Mouse (Mus musculus): ENCODE results near the gene Parp6. TPM values are rescaled to one million over a fixed set of nuclear protein-coding genes. Genes with fewer than 3 reads are reported as not detected.

Gene Parp6
- polyA plus RNA-seq, 1 experiment from 2014 or later: 46.0 TPM

DNA sequence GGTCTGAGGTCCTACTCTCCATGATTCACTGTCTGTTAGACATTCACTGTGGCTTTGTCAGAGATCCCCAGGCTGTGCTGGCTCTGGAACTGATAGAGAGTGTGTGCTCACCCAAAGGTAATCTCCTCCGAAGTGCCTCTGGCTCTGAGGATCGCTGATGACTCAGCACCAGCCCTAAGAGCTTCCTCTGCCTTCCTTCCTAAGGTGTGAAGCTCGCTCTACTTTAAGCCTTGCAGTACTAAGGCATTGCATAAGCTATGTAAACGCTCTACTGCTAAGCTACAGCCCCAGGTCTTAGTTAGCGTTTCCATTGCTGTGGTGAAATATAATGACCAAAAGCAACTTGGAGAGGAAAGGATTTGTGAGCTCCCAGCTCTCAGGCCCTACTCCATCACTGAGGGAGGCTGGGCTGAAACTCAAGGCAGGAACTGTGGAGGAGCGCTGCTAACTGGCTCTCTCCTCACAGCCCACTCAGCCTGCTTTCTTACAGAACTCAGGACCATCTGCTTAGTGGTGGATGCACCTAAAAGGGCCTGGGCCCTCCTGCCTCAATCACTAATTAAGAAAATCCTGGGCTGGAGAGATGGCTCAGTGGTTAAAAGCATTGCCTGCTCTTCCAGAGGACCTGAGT is 70.4 kb downstream of the Parp6 start:
- Histone ChIP-seq H3K27me3 (no peaks in the 10 kb centered on the region), H3K9me3 (no peaks in the 10 kb centered on the region), H3K4me2 (replicated peaks) (no peak overlapping the region), H3K36me3 (no peaks in the 10 kb centered on the region), H3K9ac (no peak overlapping the region), H3K4me1 (peaks cover 11% of the 10 kb centered on the region; the same call in 1 of the 2 replicates), H3K27ac (no peak overlapping the region), H3K4me3 (no peak overlapping the region)
- ATAC-seq (ENCODE audit: insufficient number of reproducible peaks, insufficient read depth, low FRiP score, low TSS enrichment): no peak
- 41% methylated on average over 6 of the region's 6 CpGs for WGBS

DNA sequence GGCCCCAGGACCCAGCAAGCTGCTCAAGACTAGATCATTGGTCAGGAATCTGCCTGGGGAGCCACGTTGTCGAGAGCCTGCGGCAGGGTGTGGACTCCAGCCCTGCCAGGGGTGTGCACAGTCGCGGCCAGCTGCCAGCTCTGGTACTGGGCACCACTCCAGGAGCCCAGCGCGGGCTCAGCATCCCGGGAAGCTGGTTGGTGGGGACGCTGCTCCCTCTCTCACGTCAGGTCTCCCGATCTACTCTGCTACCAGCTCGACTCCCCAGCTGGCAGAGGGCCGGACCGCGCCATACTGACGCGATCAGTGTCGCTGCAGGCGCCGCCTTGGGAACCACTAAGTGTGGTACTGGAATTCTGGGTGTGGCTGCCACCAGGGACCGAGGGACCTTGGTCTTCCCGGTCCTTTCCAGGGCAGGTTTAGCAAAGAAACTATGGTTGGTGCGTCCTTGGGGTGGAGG is 74.6 kb downstream of the Parp6 start:
- 5% methylated on average over 23 of the region's 23 CpGs for WGBS
- H3K9me3 ChIP-seq: no peaks in the 10 kb centered on the region
- H3K27me3 ChIP-seq: no peaks in the 10 kb centered on the region
- H3K27ac ChIP-seq: no peak overlapping the region
- peak overlapping the region; percentile 51 for H3K4me2 ChIP-seq (replicated peaks)
- peak overlapping the region; percentile 27 for H3K9ac ChIP-seq
- no peaks in the 10 kb centered on the region for H3K36me3 ChIP-seq
- peaks cover 24% of the 10 kb centered on the region for H3K4me1 ChIP-seq
- peak overlapping the region; percentile 18 for H3K4me3 ChIP-seq
- peak; percentile 57 for ATAC-seq (ENCODE audit: insufficient number of reproducible peaks, insufficient read depth, low FRiP score, low TSS enrichment)

DNA sequence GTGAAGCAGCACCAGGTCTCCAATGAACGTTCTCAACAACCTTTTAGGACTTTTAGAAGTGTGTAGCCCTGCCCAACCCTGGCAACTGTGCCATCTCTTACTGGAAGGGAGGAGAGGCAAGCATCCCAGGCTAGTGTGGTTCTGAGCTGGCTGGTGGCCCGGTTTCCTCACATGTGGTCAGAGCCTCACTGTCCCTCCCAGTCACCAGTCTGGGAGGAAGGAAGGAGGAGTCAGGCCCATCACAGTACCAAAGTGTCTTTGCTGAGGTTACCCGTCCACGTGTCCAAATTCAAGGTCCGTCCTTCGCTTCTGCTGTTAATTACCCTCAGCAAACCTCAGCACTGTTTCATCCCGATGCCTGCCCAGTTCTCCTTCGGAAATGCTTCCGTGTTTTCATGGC is 75.1 kb downstream of the Parp6 start:
- Histone ChIP-seq H3K27ac (no peak overlapping the region), H3K4me2 (replicated peaks) (peak overlapping the region; percentile 51), H3K4me1 (peaks cover 24% of the 10 kb centered on the region), H3K4me3 (peak overlapping the region; percentile 18), H3K9me3 (no peaks in the 10 kb centered on the region), H3K9ac (0 out of 2 replicates have a peak overlapping the region, but pooled peaks have one; percentile 27), H3K36me3 (no peaks in the 10 kb centered on the region), H3K27me3 (no peaks in the 10 kb centered on the region)
- peak; percentile 37; the same call in 1 of the 2 replicates for ATAC-seq (ENCODE audit: insufficient number of reproducible peaks, insufficient read depth, low FRiP score, low TSS enrichment)
- WGBS: 23% methylated on average over 9 of the region's 9 CpGs

GRCm38 (mm10) chr9:59694571-59695450 is 77.7 kb downstream of the Parp6 start:
- Histone ChIP-seq H3K4me3 (no peak overlapping the region), H3K4me1 (peaks cover 24% of the 10 kb centered on the region), H3K27ac (0 out of 2 replicates have a peak overlapping the region, but pooled peaks have one; percentile 6)

GRCm38 (mm10) chr9:59695451-59695813 is 78.3 kb downstream of the Parp6 start:
- ATAC-seq (ENCODE audit: insufficient number of reproducible peaks, insufficient read depth, low FRiP score, low TSS enrichment): no peak
- H3K4me1 ChIP-seq: peaks cover 24% of the 10 kb centered on the region
- no peak overlapping the region for H3K4me2 ChIP-seq (replicated peaks)
- 29% methylated on average over 3 of the region's 3 CpGs for WGBS
- H3K9me3 ChIP-seq: no peaks in the 10 kb centered on the region
- H3K27me3 ChIP-seq: no peaks in the 10 kb centered on the region
- H3K9ac ChIP-seq: no peak overlapping the region
- H3K4me3 ChIP-seq: no peak overlapping the region
- H3K27ac ChIP-seq: 0 out of 2 replicates have a peak overlapping the region, but pooled peaks have one; percentile 6
- no peaks in the 10 kb centered on the region for H3K36me3 ChIP-seq

More at GRCm38 (mm10) chr9:59694571-59695450, 77.7 kb downstream of the Parp6 start:
- ATAC-seq (ENCODE audit: insufficient number of reproducible peaks, insufficient read depth, low FRiP score, low TSS enrichment): no peak
- Histone ChIP-seq H3K4me2 (replicated peaks) (no peak overlapping the region), H3K9me3 (no peaks in the 10 kb centered on the region), H3K27me3 (no peaks in the 10 kb centered on the region), H3K9ac (no peak overlapping the region), H3K36me3 (no peaks in the 10 kb centered on the region)
- WGBS: 31% methylated on average over 16 of the region's 16 CpGs

GRCm38 (mm10) chr9:59696381-59696780 is 79.3 kb downstream of the Parp6 start:
- Histone ChIP-seq H3K4me1 (peaks cover 24% of the 10 kb centered on the region), H3K36me3 (no peaks in the 10 kb centered on the region), H3K9ac (no peak overlapping the region), H3K27me3 (no peaks in the 10 kb centered on the region), H3K9me3 (no peaks in the 10 kb centered on the region), H3K4me2 (replicated peaks) (no peak overlapping the region), H3K27ac (no peak overlapping the region), H3K4me3 (no peak overlapping the region)
- 74% methylated on average over 3 of the region's 3 CpGs for WGBS
- ATAC-seq (ENCODE audit: insufficient number of reproducible peaks, insufficient read depth, low FRiP score, low TSS enrichment): no peak

Other genes with a start within 250 kb of the Parp6 start
- gene Arih1, start 130.7 kb upstream of the Parp6 start, polyA plus RNA-seq (2016; fragmentation: Nextera tagmentation; extraction: Ambion mirVana): 26.1 and 28.2 TPM in 2 replicates
- 60.3 and 64.1 TPM in 2 replicates for gene Hexa, start 77.7 kb upstream of the Parp6 start, polyA plus RNA-seq (2016; fragmentation: Nextera tagmentation; extraction: Ambion mirVana)
- 0.20 TPM in 1 of 2 replicates, not detected in the other for gene Tmem202, start 77.4 kb upstream of the Parp6 start, polyA plus RNA-seq (2016; fragmentation: Nextera tagmentation; extraction: Ambion mirVana)
- gene Celf6, start 39.4 kb upstream of the Parp6 start, polyA plus RNA-seq (2016; fragmentation: Nextera tagmentation; extraction: Ambion mirVana): 1.0 and 1.8 TPM in 2 replicates
- 1,462 TPM in 2 replicates for gene Pkm, start 39.1 kb downstream of the Parp6 start, polyA plus RNA-seq (2016; fragmentation: Nextera tagmentation; extraction: Ambion mirVana)
- 0.65 and 0.69 TPM in 2 replicates for gene Gramd2, start 62.9 kb downstream of the Parp6 start, polyA plus RNA-seq (2016; fragmentation: Nextera tagmentation; extraction: Ambion mirVana)
- gene Senp8, start 133.4 kb downstream of the Parp6 start, polyA plus RNA-seq (2016; fragmentation: Nextera tagmentation; extraction: Ambion mirVana): 11.0 and 12.3 TPM in 2 replicates
- 18.8 and 20.5 TPM in 2 replicates for gene Myo9a, start 133.6 kb downstream of the Parp6 start, polyA plus RNA-seq (2016; fragmentation: Nextera tagmentation; extraction: Ambion mirVana)

Data from embryonic facial prominence, embryonic 12.5 days (tissue).